Mouse (Mus musculus): ENCODE data around the gene Asic2. TPM values are rescaled to one million over a fixed set of nuclear protein-coding genes. Genes with fewer than 3 reads are reported as not detected.

Gene Asic2
- total and polyA plus RNA-seq, 3 experiments = not detected

DNA sequence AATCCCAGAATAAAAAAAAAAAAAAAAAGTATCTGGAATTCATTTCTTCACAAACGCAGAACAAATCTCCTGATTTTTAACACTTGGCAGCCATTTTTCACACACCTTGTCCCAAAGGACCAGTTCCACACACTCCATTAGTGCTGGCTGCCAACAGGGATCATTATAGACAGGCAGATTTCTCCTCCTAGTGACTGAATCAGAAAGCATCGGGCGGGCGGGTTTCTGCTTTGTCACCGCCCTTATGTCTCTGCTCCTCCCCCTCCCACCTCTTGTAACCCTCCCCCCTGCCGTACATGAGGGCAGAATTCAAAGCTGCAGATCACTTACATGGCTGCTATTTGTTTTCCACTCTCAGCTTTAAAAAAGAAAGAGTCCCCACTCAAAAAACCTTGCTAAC, 436.4 kb downstream of the Asic2 start:
- no peak overlapping the region for H3K9ac ChIP-seq (ENCODE audit: control insufficient read depth, low read depth, low read length, poor library complexity, severe bottlenecking)
- H3K4me3 ChIP-seq (ENCODE audit: control insufficient read depth in 1 of 2, insufficient read depth in 1 of 2, low read depth in 2 of 2, low read length in 2 of 2) = no peak overlapping the region
- no peaks in the 10 kb centered on the region for H3K79me2 ChIP-seq (ENCODE audit: control insufficient read depth, insufficient read depth, low read length, poor library complexity)
- no peak for TF ChIP-seq ZMIZ1 (IDR thresholded peaks at IDR 0.05; ENCODE audit: low read depth, low read length)
- no peak for TF ChIP-seq RCOR1 (IDR thresholded peaks at IDR 0.05; ENCODE audit: low read depth, low read length)
- no peak for TF ChIP-seq JUND (IDR thresholded peaks at IDR 0.05; ENCODE audit: low read depth, low read length)
- no peak for TF ChIP-seq MAX (IDR thresholded peaks at IDR 0.05; ENCODE audit: low read length)
- no peak for TF ChIP-seq EP300 (IDR thresholded peaks at IDR 0.05; ENCODE audit: low read depth in 1 of 2, low read length in 2 of 2)
- no peak for TF ChIP-seq ZKSCAN1 (IDR thresholded peaks at IDR 0.05; ENCODE audit: low read depth, low read length)
- no peak for TF ChIP-seq MAZ (IDR thresholded peaks at IDR 0.05; ENCODE audit: low read depth, low read length)
- no peak for TF ChIP-seq CTCF (IDR thresholded peaks at IDR 0.05 in 2 of 3, conservative IDR thresholded peaks at IDR 0.05 in 1 of 3; ENCODE audit: control insufficient read depth in 1 of 3, insufficient read depth in 1 of 3, low read depth in 2 of 3, low read length in 3 of 3, poor library complexity in 1 of 3, severe bottlenecking in 1 of 3)
- no peak for TF ChIP-seq UBTF (IDR thresholded peaks at IDR 0.05; ENCODE audit: borderline replicate concordance, insufficient read depth, low read depth, low read length)
- no peak for TF ChIP-seq ETS1 (IDR thresholded peaks at IDR 0.05; ENCODE audit: low read depth, low read length)
- TF ChIP-seq SIN3A (IDR thresholded peaks at IDR 0.05; ENCODE audit: low read length) = no peak
- no peak for TF ChIP-seq HCFC1 (IDR thresholded peaks at IDR 0.05; ENCODE audit: low read depth, low read length)
- TF ChIP-seq NELFE (IDR thresholded peaks at IDR 0.05; ENCODE audit: low read depth, low read length) = no peak
- H3K27ac ChIP-seq (ENCODE audit: control insufficient read depth, low read depth, low read length) = no peak overlapping the region
- no peaks in the 10 kb centered on the region for H3K4me1 ChIP-seq (ENCODE audit: control insufficient read depth in 1 of 2, insufficient read depth in 2 of 2, low read length in 2 of 2)
- DNase-seq (ENCODE audit: low read depth, low spot score) = no peak
- H3K9me3 ChIP-seq (replicated peaks; ENCODE audit: insufficient read depth, low read length) = no peaks in the 10 kb centered on the region
- H3K27me3 ChIP-seq (ENCODE audit: control insufficient read depth in 1 of 2, insufficient read depth in 2 of 2, low read length in 2 of 2) = no peaks in the 10 kb centered on the region
- no peaks in the 10 kb centered on the region for H3K36me3 ChIP-seq (ENCODE audit: control insufficient read depth in 1 of 2, insufficient read depth in 2 of 2, low read length in 2 of 2)

GRCm38 (mm10) chr11:81522927-81523326, 445.3 kb downstream of the Asic2 start:
- Histone ChIP-seq H3K4me3 (ENCODE audit: control insufficient read depth in 1 of 2, insufficient read depth in 1 of 2, low read depth in 2 of 2, low read length in 2 of 2) (no peak overlapping the region), H3K4me1 (ENCODE audit: control insufficient read depth in 1 of 2, insufficient read depth in 2 of 2, low read length in 2 of 2) (no peaks in the 10 kb centered on the region), H3K9ac (ENCODE audit: control insufficient read depth, low read depth, low read length, poor library complexity, severe bottlenecking) (no peak overlapping the region), H3K79me2 (ENCODE audit: control insufficient read depth, insufficient read depth, low read length, poor library complexity) (no peaks in the 10 kb centered on the region), H3K9me3 (replicated peaks; ENCODE audit: insufficient read depth, low read length) (no peaks in the 10 kb centered on the region), H3K27me3 (ENCODE audit: control insufficient read depth in 1 of 2, insufficient read depth in 2 of 2, low read length in 2 of 2) (no peaks in the 10 kb centered on the region), H3K36me3 (ENCODE audit: control insufficient read depth in 1 of 2, insufficient read depth in 2 of 2, low read length in 2 of 2) (no peaks in the 10 kb centered on the region), H3K27ac (ENCODE audit: control insufficient read depth, low read depth, low read length) (no peak overlapping the region)
- TF ChIP-seq MAX (IDR thresholded peaks at IDR 0.05; ENCODE audit: low read length) (no peak), SIN3A (IDR thresholded peaks at IDR 0.05; ENCODE audit: low read length) (no peak)
- DNase-seq (ENCODE audit: low read depth, low spot score) = no peak

GRCm38 (mm10) chr11:81521881-81522280, 446.4 kb downstream of the Asic2 start:
- Histone ChIP-seq H3K79me2 (ENCODE audit: control insufficient read depth, insufficient read depth, low read length, poor library complexity) (no peaks in the 10 kb centered on the region), H3K9ac (ENCODE audit: control insufficient read depth, low read depth, low read length, poor library complexity, severe bottlenecking) (no peak overlapping the region), H3K9me3 (replicated peaks; ENCODE audit: insufficient read depth, low read length) (no peaks in the 10 kb centered on the region)

More at GRCm38 (mm10) chr11:81521881-81522280, 446.4 kb downstream of the Asic2 start:
- Histone ChIP-seq H3K36me3 (ENCODE audit: control insufficient read depth in 1 of 2, insufficient read depth in 2 of 2, low read length in 2 of 2) (no peaks in the 10 kb centered on the region), H3K27me3 (ENCODE audit: control insufficient read depth in 1 of 2, insufficient read depth in 2 of 2, low read length in 2 of 2) (no peaks in the 10 kb centered on the region), H3K27ac (ENCODE audit: control insufficient read depth, low read depth, low read length) (no peak overlapping the region), H3K4me1 (ENCODE audit: control insufficient read depth in 1 of 2, insufficient read depth in 2 of 2, low read length in 2 of 2) (no peaks in the 10 kb centered on the region), H3K4me3 (ENCODE audit: control insufficient read depth in 1 of 2, insufficient read depth in 1 of 2, low read depth in 2 of 2, low read length in 2 of 2) (no peak overlapping the region)
- no peak for DNase-seq (ENCODE audit: low read depth, low spot score)
- TF ChIP-seq USF1 (IDR thresholded peaks at IDR 0.05; ENCODE audit: low read depth, low read length) = no peak
- TF ChIP-seq ZMIZ1 (IDR thresholded peaks at IDR 0.05; ENCODE audit: low read depth, low read length) = no peak
- no peak for TF ChIP-seq MAX (IDR thresholded peaks at IDR 0.05; ENCODE audit: low read length)
- TF ChIP-seq CHD2 (IDR thresholded peaks at IDR 0.05; ENCODE audit: low read length) = no peak
- TF ChIP-seq EP300 (IDR thresholded peaks at IDR 0.05; ENCODE audit: low read depth in 1 of 2, low read length in 2 of 2) = no peak
- TF ChIP-seq NRF1 (IDR thresholded peaks at IDR 0.05; ENCODE audit: insufficient read depth, low read depth, low read length, poor library complexity, severe bottlenecking) = no peak
- no peak for TF ChIP-seq MEF2A (IDR thresholded peaks at IDR 0.05; ENCODE audit: extremely low read depth, insufficient replicate concordance, low read depth, low read length, poor library complexity, severe bottlenecking)
- no peak for TF ChIP-seq TBP (IDR thresholded peaks at IDR 0.05; ENCODE audit: low read depth, low read length)
- TF ChIP-seq JUND (IDR thresholded peaks at IDR 0.05; ENCODE audit: low read depth, low read length) = no peak
- TF ChIP-seq NELFE (IDR thresholded peaks at IDR 0.05; ENCODE audit: low read depth, low read length) = no peak
- no peak for TF ChIP-seq E2F4 (IDR thresholded peaks at IDR 0.05; ENCODE audit: borderline replicate concordance, low read depth, low read length)
- no peak for TF ChIP-seq RCOR1 (IDR thresholded peaks at IDR 0.05; ENCODE audit: low read depth, low read length)
